Mouse (Mus musculus) limb, embryonic 15.5 days (tissue): ENCODE data around the gene Cecr2. TPM values are rescaled to one million over a fixed set of nuclear protein-coding genes. Genes with fewer than 3 reads are reported as not detected.
A peak's percentile ranks its signal among the peaks of the same experiment; 100 is the strongest.

ENCODE experiments used
- ATAC-seq: fragments of 200-750 bp; cut with Nextera tagmentation; 2 replicates; pipeline ENCODE4 v1.8.0; 2017; ENCODE audit warnings: low read depth, moderate TSS enrichment; ENCODE audit not compliant: insufficient number of reproducible peaks, low FRiP score, low TSS enrichment
- H3K27ac ChIP-seq: fragments of 300-500 bp; sonication (generic); 2 replicates; pipeline ENCODE4 v1.5.1; 2015; ENCODE audit warnings: moderate library complexity, mild to moderate bottlenecking, inconsistent platforms
- H3K27me3 ChIP-seq: fragments of 300-500 bp; sonication (generic); 2 replicates; pipeline ENCODE4 v1.6.1; 2015; ENCODE audit warnings: inconsistent platforms
- H3K36me3 ChIP-seq: fragments of 300-500 bp; sonication (generic); 2 replicates; pipeline ENCODE4 v1.6.1; 2015; ENCODE audit warnings: inconsistent platforms
- H3K4me1 ChIP-seq: fragments of 300-500 bp; sonication (generic); 2 replicates; pipeline ENCODE4 v1.6.1; 2015; ENCODE audit warnings: inconsistent platforms
- H3K4me2 ChIP-seq: fragments of 300-500 bp; sonication (generic); 2 replicates; pipeline ENCODE4 v1.6.1; 2015; ENCODE audit warnings: mild to moderate bottlenecking, inconsistent platforms
- H3K4me3 ChIP-seq: fragments of 300-500 bp; sonication (generic); 2 replicates; pipeline ENCODE4 v1.5.1; 2015; ENCODE audit warnings: mild to moderate bottlenecking, inconsistent platforms
- H3K9ac ChIP-seq: fragments of 300-500 bp; sonication (generic); 2 replicates; pipeline ENCODE4 v1.6.1; 2015; ENCODE audit warnings: inconsistent platforms
- H3K9me3 ChIP-seq: fragments of 300-500 bp; sonication (generic); 2 replicates; pipeline ENCODE4 v1.6.1; 2016; ENCODE audit warnings: inconsistent platforms
- WGBS: fragments of 180-500 bp; shearing (Covaris S2); methylation state at CpG from one replicate; pipeline ENCODE4 v1.1.7; 2015; 5-methylcytosine and 5-hydroxymethylcytosine counted together
- polyA plus RNA-seq: library from polyadenylated mRNA; unstranded; fragments of >200 nt; fragmentation: Nextera tagmentation; extraction: Ambion mirVana; gene quantifications from 2 replicates; pipeline ENCODE4 v1.2.1, GENCODE M21; 2015

Gene Cecr2
- polyA plus RNA-seq = 2.1 and 2.6 TPM in 2 replicates

GRCm38 (mm10) chr6:120665816-120666760 lies at the start of gene Cecr2:
TSS of gene Cecr2 (plus strand) at chr6:120666369.
- H3K27ac ChIP-seq = peak within 1 kb of the TSS; percentile 90
- H3K27me3 ChIP-seq = peaks cover 11% of the 10 kb centered on the region; the same call in 1 of the 2 replicates
- no peaks in the 10 kb centered on the region for H3K9me3 ChIP-seq
- peaks cover 11% of the 10 kb centered on the region; the same call in 1 of the 2 replicates for H3K4me1 ChIP-seq
- H3K4me3 ChIP-seq = peak within 1 kb of the TSS; percentile 83
- WGBS = under 1% methylated on average over 98 of the region's 127 CpGs
- no peaks in the 10 kb centered on the region for H3K36me3 ChIP-seq
- H3K4me2 ChIP-seq = peak within 1 kb of the TSS; percentile 94
- peak within 1 kb of the TSS; percentile 76 for H3K9ac ChIP-seq
- ATAC-seq = peak; percentile 84

DNA sequence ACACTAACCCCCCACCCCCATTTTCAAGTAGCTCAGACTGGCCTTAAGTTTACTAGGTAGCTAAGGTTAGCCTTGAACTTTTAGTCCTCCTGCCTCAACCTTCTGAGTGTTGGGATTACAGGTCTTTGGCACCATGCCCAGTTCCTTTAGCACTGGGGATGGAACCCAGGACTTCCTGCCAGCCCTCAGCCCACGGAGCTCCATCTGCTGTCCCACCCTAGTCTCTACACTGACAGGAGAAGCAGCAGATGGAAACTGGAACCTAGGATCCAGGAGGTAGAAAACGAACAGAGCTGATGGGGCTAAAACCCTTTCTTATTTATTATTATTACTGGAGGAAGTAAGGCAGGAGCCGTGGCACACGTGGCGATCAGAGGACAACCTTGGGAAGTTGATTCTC lies 48.6 kb upstream of the Cecr2 start:
- Histone ChIP-seq H3K27ac (no peak overlapping the region), H3K27me3 (no peaks in the 10 kb centered on the region), H3K36me3 (no peaks in the 10 kb centered on the region), H3K4me3 (no peak overlapping the region), H3K9ac (no peak overlapping the region), H3K4me2 (no peak overlapping the region), H3K9me3 (no peaks in the 10 kb centered on the region), H3K4me1 (no peaks in the 10 kb centered on the region)
- ATAC-seq = no peak
- WGBS = 66% methylated on average over 5 of the region's 5 CpGs

DNA sequence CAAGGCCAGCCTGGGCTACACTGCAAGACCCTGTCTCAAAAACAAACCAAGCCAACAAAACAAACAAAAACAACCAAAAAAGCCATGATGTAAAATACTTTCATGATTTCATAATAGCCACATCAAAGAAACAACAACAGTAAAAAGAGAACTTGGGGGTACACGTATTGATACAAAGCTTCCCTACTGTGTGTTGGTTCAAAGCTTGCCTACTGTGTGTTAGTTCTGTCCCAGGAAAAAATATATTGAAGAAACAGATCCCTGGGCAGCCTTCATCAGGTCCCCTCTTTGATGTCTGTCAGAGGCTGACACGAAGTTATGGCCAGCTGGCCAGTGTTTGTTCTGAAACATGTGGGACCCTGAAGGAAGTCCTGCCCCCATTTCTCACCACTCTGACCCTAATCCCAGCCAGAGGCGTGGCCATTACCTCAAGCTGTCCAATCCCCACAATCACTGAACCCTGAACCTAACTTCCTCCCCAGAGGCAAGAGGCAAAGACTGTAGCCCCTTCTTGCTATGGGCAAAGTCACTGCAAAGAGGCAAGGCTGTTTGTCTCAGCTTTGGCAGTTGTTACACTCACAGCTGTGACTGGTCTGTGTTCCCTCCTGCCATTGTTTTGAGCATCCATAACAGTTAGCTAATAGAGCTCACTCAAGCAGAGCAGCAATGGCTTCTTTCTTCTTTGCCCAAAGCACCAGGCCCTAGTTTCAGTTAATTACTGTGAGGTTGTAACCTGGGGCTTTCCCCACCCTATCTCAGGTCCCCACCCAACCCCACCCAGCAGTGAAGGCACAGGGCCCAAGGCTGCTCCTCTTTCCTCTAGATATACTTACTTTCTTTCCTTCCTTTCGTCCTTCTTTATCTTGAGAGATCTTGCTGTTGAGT lies 47.4 kb upstream of the Cecr2 start:
- no peak overlapping the region for H3K9ac ChIP-seq
- no peaks in the 10 kb centered on the region for H3K36me3 ChIP-seq
- H3K4me1 ChIP-seq = no peaks in the 10 kb centered on the region
- no peaks in the 10 kb centered on the region for H3K27me3 ChIP-seq
- H3K4me2 ChIP-seq = no peak overlapping the region
- H3K4me3 ChIP-seq = no peak overlapping the region
- ATAC-seq = no peak
- 67% methylated on average over 4 of the region's 4 CpGs for WGBS
- no peaks in the 10 kb centered on the region for H3K9me3 ChIP-seq
- H3K27ac ChIP-seq = no peak overlapping the region

DNA sequence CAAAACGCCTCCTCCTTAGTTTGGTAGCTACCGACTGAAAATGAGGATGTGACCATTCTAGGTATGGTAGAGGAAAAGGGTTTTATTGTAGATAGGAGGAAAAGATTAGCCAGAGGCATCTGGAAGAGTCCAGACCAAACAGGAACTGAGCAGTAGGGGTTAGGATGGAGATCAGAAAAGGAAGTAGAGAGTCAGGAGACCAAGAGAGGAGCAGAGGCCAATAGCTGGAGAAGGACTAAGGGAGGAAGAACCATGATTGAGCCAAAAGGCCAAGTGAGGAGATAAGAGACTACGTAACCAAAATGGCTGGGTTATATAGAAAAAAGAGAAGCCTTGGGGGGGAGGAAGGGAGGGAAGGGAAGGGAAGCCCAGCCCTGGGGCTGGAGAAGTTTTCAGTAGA lies 46.0 kb upstream of the Cecr2 start:
- H3K4me3 ChIP-seq = no peak overlapping the region
- 83% methylated on average over 3 of the region's 3 CpGs for WGBS
- H3K36me3 ChIP-seq = no peaks in the 10 kb centered on the region
- no peak overlapping the region for H3K27ac ChIP-seq
- H3K27me3 ChIP-seq = no peaks in the 10 kb centered on the region
- H3K9ac ChIP-seq = no peak overlapping the region
- H3K4me2 ChIP-seq = no peak overlapping the region
- H3K9me3 ChIP-seq = no peaks in the 10 kb centered on the region
- no peaks in the 10 kb centered on the region for H3K4me1 ChIP-seq
- ATAC-seq = no peak

GRCm38 (mm10) chr6:120625081-120625480 lies 41.1 kb upstream of the Cecr2 start:
- Histone ChIP-seq H3K27ac (no peak overlapping the region), H3K9me3 (no peaks in the 10 kb centered on the region), H3K4me2 (no peak overlapping the region), H3K4me3 (no peak overlapping the region), H3K36me3 (no peaks in the 10 kb centered on the region), H3K27me3 (no peaks in the 10 kb centered on the region), H3K4me1 (no peaks in the 10 kb centered on the region), H3K9ac (no peak overlapping the region)
- WGBS = 41% methylated on average over 8 of the region's 8 CpGs
- no peak for ATAC-seq

GRCm38 (mm10) chr6:120627096-120627495 lies 39.1 kb upstream of the Cecr2 start:
- no peak for ATAC-seq
- no peak overlapping the region for H3K4me3 ChIP-seq
- no peak overlapping the region for H3K27ac ChIP-seq
- H3K36me3 ChIP-seq = no peaks in the 10 kb centered on the region
- no peak overlapping the region for H3K9ac ChIP-seq
- 54% methylated on average over 2 of the region's 2 CpGs for WGBS
- H3K9me3 ChIP-seq = no peaks in the 10 kb centered on the region
- no peaks in the 10 kb centered on the region for H3K27me3 ChIP-seq
- H3K4me2 ChIP-seq = no peak overlapping the region
- no peaks in the 10 kb centered on the region for H3K4me1 ChIP-seq

- no peaks in the 10 kb centered on the region for H3K27me3 ChIP-seq
- no peak overlapping the region for H3K4me3 ChIP-seq
- no peaks in the 10 kb centered on the region for H3K4me1 ChIP-seq
- H3K36me3 ChIP-seq = no peaks in the 10 kb centered on the region
- H3K4me2 ChIP-seq = no peak overlapping the region
- H3K27ac ChIP-seq = no peak overlapping the region
- H3K9ac ChIP-seq = no peak overlapping the region
- WGBS = 65% methylated on average over 2 of the region's 2 CpGs
- no peaks in the 10 kb centered on the region for H3K9me3 ChIP-seq
- no peak for ATAC-seq
Observed at GRCm38 (mm10) chr6:120628963-120629362, 37.2 kb upstream of the Cecr2 start.

DNA sequence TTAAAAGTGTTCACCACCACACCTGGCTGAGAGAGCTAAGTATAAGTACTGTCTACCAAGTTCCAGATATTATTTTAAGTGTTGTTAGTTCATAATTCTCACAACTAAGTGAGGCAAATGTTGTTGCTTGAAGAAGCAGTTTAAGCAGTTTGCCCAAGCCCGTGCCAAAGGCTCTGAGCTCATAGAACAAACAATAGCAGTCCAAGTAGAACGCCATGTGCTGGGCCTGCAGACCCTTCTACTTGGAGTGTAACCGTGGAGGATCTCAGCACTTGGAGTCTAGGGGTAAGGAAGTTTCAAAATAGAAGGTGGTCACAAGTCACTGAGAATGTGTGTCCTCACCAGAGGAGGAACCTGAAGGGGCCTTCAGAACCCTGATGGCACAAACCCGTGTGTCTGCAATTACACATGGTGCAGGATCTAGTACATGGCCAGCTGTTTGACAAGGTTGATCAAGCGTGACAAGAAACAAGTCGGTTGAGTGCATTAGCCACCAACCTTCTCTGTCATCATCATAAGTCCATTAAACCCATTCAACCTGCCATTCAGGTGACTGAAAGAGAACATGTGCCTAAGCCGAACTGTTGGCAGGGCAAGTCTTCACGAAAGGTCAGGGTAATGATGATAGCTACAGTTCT lies 30.7 kb upstream of the Cecr2 start:
- 88% methylated on average over 8 of the region's 8 CpGs for WGBS
- Histone ChIP-seq H3K4me3 (no peak overlapping the region), H3K27me3 (no peaks in the 10 kb centered on the region), H3K4me2 (no peak overlapping the region), H3K36me3 (no peaks in the 10 kb centered on the region), H3K4me1 (no peaks in the 10 kb centered on the region), H3K9me3 (no peaks in the 10 kb centered on the region), H3K9ac (no peak overlapping the region), H3K27ac (no peak overlapping the region)
- no peak for ATAC-seq

DNA sequence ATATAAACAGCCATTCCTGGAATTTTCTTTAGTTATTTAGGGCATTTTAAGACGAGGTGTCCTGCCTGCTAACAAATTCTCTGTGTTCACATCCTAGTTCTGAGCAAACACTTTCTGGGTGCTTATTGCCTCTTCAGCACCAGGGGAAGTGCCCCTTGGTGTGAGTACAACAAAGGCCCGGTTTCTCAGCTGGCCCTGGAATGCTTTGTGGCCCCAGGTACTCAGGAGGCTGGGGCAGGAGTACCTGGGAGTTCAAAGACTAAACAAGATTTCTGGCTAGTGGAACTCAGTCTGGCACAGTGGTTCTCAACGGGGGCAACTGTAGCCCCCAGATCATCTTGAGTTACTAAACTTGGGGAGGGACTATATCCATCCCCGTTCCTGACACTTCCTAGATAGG lies 26.6 kb upstream of the Cecr2 start:
- WGBS = 31% methylated on average over 4 of the region's 4 CpGs
- ATAC-seq = no peak

DNA sequence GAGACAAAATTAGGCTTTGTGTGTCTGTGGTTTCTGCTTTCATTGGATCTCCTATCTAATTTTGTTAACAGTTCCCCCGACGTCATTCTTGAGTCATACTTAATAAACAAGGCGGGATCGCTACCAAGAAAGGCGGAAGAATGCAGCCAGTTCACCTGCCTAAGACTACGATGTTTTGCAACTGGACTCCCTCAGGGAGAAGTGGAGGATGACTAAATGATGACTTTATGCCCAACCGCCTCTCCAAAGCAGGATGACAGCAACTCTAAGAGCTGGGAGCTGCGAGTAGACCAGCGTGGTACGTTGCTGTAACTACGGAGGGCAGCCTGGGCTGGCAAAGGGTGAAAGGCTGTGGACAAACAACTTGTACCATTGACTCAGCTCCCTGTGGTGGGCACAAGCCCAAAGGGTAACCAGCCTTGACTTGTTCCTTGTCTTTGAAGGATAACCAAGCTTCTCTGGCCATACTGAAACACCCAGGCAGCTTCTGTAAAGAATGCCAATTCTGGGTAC lies 24.2 kb upstream of the Cecr2 start:
- no peak for ATAC-seq
- no peak overlapping the region for H3K27ac ChIP-seq
- 83% methylated on average over 11 of the region's 11 CpGs for WGBS

More for the DNA sequence above, 26.6 kb upstream of the Cecr2 start:
- Histone ChIP-seq H3K9me3 (no peaks in the 10 kb centered on the region), H3K4me1 (peaks cover 4% of the 10 kb centered on the region; the same call in 1 of the 2 replicates), H3K9ac (no peak overlapping the region), H3K4me2 (no peak overlapping the region), H3K27me3 (no peaks in the 10 kb centered on the region), H3K36me3 (no peaks in the 10 kb centered on the region), H3K4me3 (no peak overlapping the region), H3K27ac (no peak overlapping the region)

GRCm38 (mm10) chr6:120643776-120644175 lies 22.4 kb upstream of the Cecr2 start:
- Histone ChIP-seq H3K36me3 (no peaks in the 10 kb centered on the region), H3K4me1 (peaks cover 5% of the 10 kb centered on the region; the same call in 1 of the 2 replicates), H3K4me2 (no peak overlapping the region), H3K27me3 (no peaks in the 10 kb centered on the region), H3K9me3 (no peaks in the 10 kb centered on the region), H3K27ac (no peak overlapping the region), H3K4me3 (no peak overlapping the region), H3K9ac (no peak overlapping the region)
- no peak for ATAC-seq
- WGBS = 65% methylated on average over 7 of the region's 7 CpGs

More for the DNA sequence above, 24.2 kb upstream of the Cecr2 start:
- H3K4me1 ChIP-seq = peaks cover 5% of the 10 kb centered on the region; the same call in 1 of the 2 replicates
- H3K4me3 ChIP-seq = no peak overlapping the region
- H3K9ac ChIP-seq = no peak overlapping the region
- no peaks in the 10 kb centered on the region for H3K9me3 ChIP-seq
- no peaks in the 10 kb centered on the region for H3K36me3 ChIP-seq
- H3K27me3 ChIP-seq = no peaks in the 10 kb centered on the region
- no peak overlapping the region for H3K4me2 ChIP-seq
